Mouse (Mus musculus): Measurements from ENCODE around the gene Washc3. TPM values are rescaled to one million over a fixed set of nuclear protein-coding genes. Genes with fewer than 3 reads are reported as not detected.

Gene Washc3
- total and polyA plus RNA-seq, 2 experiments from 2014 or later, result 18.5 to 40.8 TPM

- Histone ChIP-seq H3K4me2 (ENCODE audit: low read depth, low read length, poor library complexity, severe bottlenecking) (no peak overlapping the region), H3K9me3 (ENCODE audit: low read length) (no peaks in the 10 kb centered on the region), H3K27ac (ENCODE audit: low read depth, low read length) (no peak overlapping the region), H3K4me1 (ENCODE audit: insufficient read depth, low read length) (no peaks in the 10 kb centered on the region), H3K9ac (replicated peaks; ENCODE audit: low read length, poor library complexity, severe bottlenecking) (no peak overlapping the region), H3K4me3 (ENCODE audit: low read depth, low read length) (no peak overlapping the region), H3K27me3 (ENCODE audit: insufficient read depth, low read length) (no peaks in the 10 kb centered on the region), H3K36me3 (ENCODE audit: insufficient read depth, low read length) (peaks cover 9% of the 10 kb centered on the region)
- WGBS, result 53% methylated on average over 2 of the region's 2 CpGs
- no peak for TF ChIP-seq CTCF (IDR thresholded peaks at IDR 0.05)
- ATAC-seq (ENCODE audit: low FRiP score), result no peak
- DNase-seq (ENCODE audit: low spot score), result no peak
Observed at GRCm38 (mm10) chr10:88232765-88233164, 31.9 kb downstream of the Washc3 start.

- peaks cover 4% of the 10 kb centered on the region; the same call in 1 of the 2 replicates for H3K36me3 ChIP-seq (ENCODE audit: insufficient read depth, low read length)
- no peak for TF ChIP-seq CTCF (IDR thresholded peaks at IDR 0.05)
- no peak overlapping the region for H3K4me2 ChIP-seq (ENCODE audit: low read depth, low read length, poor library complexity, severe bottlenecking)
- H3K27ac ChIP-seq (ENCODE audit: low read depth, low read length), result no peak overlapping the region
- DNase-seq (ENCODE audit: low spot score) (no peak), ATAC-seq (ENCODE audit: low FRiP score) (no peak)
- H3K4me3 ChIP-seq (ENCODE audit: low read depth, low read length), result no peak overlapping the region
- H3K9ac ChIP-seq (replicated peaks; ENCODE audit: low read length, poor library complexity, severe bottlenecking), result no peak overlapping the region
- no peaks in the 10 kb centered on the region for H3K27me3 ChIP-seq (ENCODE audit: insufficient read depth, low read length)
- 91% methylated on average over 13 of the region's 13 CpGs for WGBS
- no peaks in the 10 kb centered on the region for H3K4me1 ChIP-seq (ENCODE audit: insufficient read depth, low read length)
- no peaks in the 10 kb centered on the region for H3K9me3 ChIP-seq (ENCODE audit: low read length)
Observed at GRCm38 (mm10) chr10:88244681-88245080, 43.8 kb downstream of the Washc3 start.

DNA sequence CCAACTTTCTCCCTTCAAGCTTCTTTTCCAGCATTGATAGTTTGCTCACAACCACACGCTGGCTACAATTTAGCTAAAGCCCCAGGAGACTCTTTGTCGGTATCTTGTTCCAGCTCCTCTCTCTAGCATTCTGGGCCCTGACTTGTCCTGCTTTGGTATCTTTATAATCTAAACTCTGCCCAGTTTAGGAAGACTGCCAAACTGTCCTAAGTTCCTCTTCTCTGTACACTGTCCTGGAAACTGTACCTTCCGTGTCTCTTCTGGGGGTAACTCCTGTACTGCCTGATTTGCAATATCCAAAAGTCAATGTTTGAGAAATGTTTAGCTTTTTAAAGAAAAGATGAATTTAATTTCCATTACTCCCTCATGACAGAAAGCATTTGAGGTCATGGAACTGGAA lies 49.4 kb downstream of the Washc3 start:
- TF ChIP-seq CTCF (IDR thresholded peaks at IDR 0.05), result no peak
- H3K27me3 ChIP-seq (ENCODE audit: insufficient read depth, low read length), result no peaks in the 10 kb centered on the region
- peaks cover 4% of the 10 kb centered on the region; the same call in 1 of the 2 replicates for H3K36me3 ChIP-seq (ENCODE audit: insufficient read depth, low read length)
- H3K4me3 ChIP-seq (ENCODE audit: low read depth, low read length), result no peak overlapping the region
- no peak overlapping the region for H3K9ac ChIP-seq (replicated peaks; ENCODE audit: low read length, poor library complexity, severe bottlenecking)
- H3K27ac ChIP-seq (ENCODE audit: low read depth, low read length), result no peak overlapping the region
- no peaks in the 10 kb centered on the region for H3K4me1 ChIP-seq (ENCODE audit: insufficient read depth, low read length)
- DNase-seq (ENCODE audit: low spot score), result no peak
- ATAC-seq (ENCODE audit: low FRiP score), result no peak
- no peak overlapping the region for H3K4me2 ChIP-seq (ENCODE audit: low read depth, low read length, poor library complexity, severe bottlenecking)
- H3K9me3 ChIP-seq (ENCODE audit: low read length), result no peaks in the 10 kb centered on the region
- 74% methylated on average over 3 of the region's 3 CpGs for WGBS

GRCm38 (mm10) chr10:88252121-88252862 lies 51.4 kb downstream of the Washc3 start:
- Histone ChIP-seq H3K36me3 (ENCODE audit: insufficient read depth, low read length) (no peaks in the 10 kb centered on the region), H3K27ac (ENCODE audit: low read depth, low read length) (no peak overlapping the region), H3K9ac (replicated peaks; ENCODE audit: low read length, poor library complexity, severe bottlenecking) (0 out of 2 replicates have a peak overlapping the region, but pooled peaks have one; percentile 24), H3K27me3 (ENCODE audit: insufficient read depth, low read length) (no peaks in the 10 kb centered on the region), H3K4me3 (ENCODE audit: low read depth, low read length) (no peak overlapping the region), H3K4me2 (ENCODE audit: low read depth, low read length, poor library complexity, severe bottlenecking) (no peak overlapping the region), H3K4me1 (ENCODE audit: insufficient read depth, low read length) (no peaks in the 10 kb centered on the region), H3K9me3 (ENCODE audit: low read length) (no peaks in the 10 kb centered on the region)
- no peak for TF ChIP-seq CTCF (IDR thresholded peaks at IDR 0.05)
- 69% methylated on average over 9 of the region's 9 CpGs for WGBS
- DNase-seq (ENCODE audit: low spot score) (no peak), ATAC-seq (ENCODE audit: low FRiP score) (no peak)

GRCm38 (mm10) chr10:88255556-88255955 lies 54.7 kb downstream of the Washc3 start:
- Histone ChIP-seq H3K4me1 (ENCODE audit: insufficient read depth, low read length) (no peaks in the 10 kb centered on the region), H3K9me3 (ENCODE audit: low read length) (no peaks in the 10 kb centered on the region), H3K4me2 (ENCODE audit: low read depth, low read length, poor library complexity, severe bottlenecking) (no peak overlapping the region), H3K36me3 (ENCODE audit: insufficient read depth, low read length) (no peaks in the 10 kb centered on the region), H3K27me3 (ENCODE audit: insufficient read depth, low read length) (no peaks in the 10 kb centered on the region), H3K9ac (replicated peaks; ENCODE audit: low read length, poor library complexity, severe bottlenecking) (no peak overlapping the region), H3K27ac (ENCODE audit: low read depth, low read length) (no peak overlapping the region), H3K4me3 (ENCODE audit: low read depth, low read length) (no peak overlapping the region)
- ATAC-seq (ENCODE audit: low FRiP score), result no peak
- no peak for DNase-seq (ENCODE audit: low spot score)
- 95% methylated on average over 2 of the region's 2 CpGs for WGBS
- no peak for TF ChIP-seq CTCF (IDR thresholded peaks at IDR 0.05)

DNA sequence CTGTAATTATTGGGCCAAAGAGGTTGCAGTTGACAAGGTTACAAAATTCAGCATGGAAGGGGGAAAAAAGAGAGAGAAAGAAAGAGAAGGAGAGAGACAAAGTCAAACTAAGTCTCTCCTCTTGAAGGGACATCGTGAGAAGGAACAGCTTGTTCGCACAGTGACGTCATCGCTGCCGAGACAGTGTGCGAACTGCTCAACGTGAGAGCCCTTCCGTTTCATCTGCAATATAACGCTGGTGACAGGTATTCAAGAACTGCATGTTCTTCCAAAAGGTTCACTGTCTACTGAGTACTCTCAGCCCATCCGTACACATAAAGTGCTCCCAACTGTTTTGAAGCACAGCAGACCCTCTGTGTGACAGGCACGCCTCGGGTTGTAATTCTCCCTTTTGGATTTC lies 59.4 kb downstream of the Washc3 start:
- 87% methylated on average over 12 of the region's 12 CpGs for WGBS

More for the DNA sequence above, 59.4 kb downstream of the Washc3 start:
- Histone ChIP-seq H3K27ac (ENCODE audit: low read depth, low read length) (no peak overlapping the region), H3K4me2 (ENCODE audit: low read depth, low read length, poor library complexity, severe bottlenecking) (no peak overlapping the region), H3K36me3 (ENCODE audit: insufficient read depth, low read length) (no peaks in the 10 kb centered on the region), H3K27me3 (ENCODE audit: insufficient read depth, low read length) (no peaks in the 10 kb centered on the region), H3K4me3 (ENCODE audit: low read depth, low read length) (no peak overlapping the region), H3K9ac (replicated peaks; ENCODE audit: low read length, poor library complexity, severe bottlenecking) (no peak overlapping the region), H3K9me3 (ENCODE audit: low read length) (no peaks in the 10 kb centered on the region), H3K4me1 (ENCODE audit: insufficient read depth, low read length) (no peaks in the 10 kb centered on the region)
- no peak for DNase-seq (ENCODE audit: low spot score)
- ATAC-seq (ENCODE audit: low FRiP score), result no peak
- TF ChIP-seq CTCF (IDR thresholded peaks at IDR 0.05), result no peak
